Mouse (Mus musculus): Measurements from ENCODE around the gene Hdac9.

DNA sequence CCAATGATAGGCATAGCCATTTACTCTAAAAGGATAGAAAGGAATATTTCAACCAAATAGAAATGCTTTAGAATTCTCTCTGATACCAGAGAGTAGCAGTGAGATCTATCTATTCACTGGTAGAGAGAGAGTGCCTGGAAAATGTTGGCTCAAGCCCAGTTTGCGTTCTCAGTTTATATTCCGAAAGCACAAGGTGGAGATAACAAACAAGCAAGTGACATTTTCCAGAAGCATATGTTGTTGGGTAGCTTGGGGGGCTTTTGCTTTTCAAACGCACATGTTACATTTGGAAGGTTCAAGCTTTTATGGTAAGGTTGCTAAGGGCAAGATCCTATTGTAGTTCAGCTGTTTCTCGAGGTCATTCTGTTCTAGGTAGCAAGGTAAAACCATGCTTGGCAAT is 657.2 kb downstream of the Hdac9 start:
- TF ChIP-seq CTCF (IDR thresholded peaks at IDR 0.05; ENCODE audit: low read depth, low read length) (no peak), POLR2A (IDR thresholded peaks at IDR 0.05; ENCODE audit: borderline replicate concordance, low read depth, low read length) (no peak)

Data from bone marrow macrophage, adult 2 months (primary cell).